Mouse (Mus musculus): ENCODE measurements around the gene Casp6.
A peak's percentile ranks its signal among the peaks of the same experiment; 100 is the strongest.

Casp6 gene

DNA sequence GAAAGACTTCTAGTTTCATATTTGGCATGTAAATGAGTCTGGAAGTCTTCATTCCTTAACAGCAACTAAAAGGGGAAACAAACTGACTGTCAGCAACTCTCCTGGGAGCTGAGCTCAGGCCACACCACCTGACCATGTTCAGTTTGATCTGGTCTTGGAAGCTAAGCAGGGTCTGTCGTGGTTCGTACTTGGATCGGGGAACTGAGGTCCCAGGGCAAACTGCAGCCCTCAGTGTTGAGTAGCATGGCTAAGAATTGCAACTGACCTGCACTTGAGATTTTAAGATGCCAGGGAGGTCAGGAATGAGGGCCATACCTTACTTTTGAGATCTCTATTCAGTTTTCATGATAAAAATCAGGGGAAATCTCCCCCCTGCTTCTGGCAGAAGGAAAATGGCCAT is 24.6 kb downstream of the Casp6 start:
- no peak for DNase-seq

DNA sequence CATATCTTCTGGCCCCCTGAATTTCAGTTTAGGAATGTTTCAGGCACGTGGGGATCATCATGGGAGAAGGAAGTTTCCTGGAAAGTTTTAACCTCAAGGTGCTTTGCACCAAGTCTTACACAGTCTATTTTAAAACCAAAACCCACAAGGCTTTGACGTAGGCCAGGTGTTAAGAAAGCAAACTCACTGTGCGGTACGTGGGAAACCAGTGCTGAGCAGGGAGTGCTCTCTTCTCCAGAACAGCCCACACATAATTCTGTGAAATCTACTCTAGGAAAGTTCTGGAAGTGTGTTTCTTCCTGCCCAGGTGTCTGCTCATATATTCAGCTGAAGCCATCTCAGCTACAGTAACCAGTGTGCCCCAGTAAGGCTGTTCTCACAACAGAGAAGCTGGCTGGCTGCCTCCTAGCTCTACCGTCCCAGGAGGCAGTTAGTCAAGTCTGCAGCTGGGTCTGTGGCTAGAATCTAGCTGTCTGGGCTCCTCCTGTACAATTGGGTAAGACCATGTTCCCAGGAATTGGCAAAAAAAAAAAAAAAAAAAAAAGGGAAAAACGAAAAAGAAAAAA is 29.1 kb downstream of the Casp6 start:
- no peak for DNase-seq

DNA sequence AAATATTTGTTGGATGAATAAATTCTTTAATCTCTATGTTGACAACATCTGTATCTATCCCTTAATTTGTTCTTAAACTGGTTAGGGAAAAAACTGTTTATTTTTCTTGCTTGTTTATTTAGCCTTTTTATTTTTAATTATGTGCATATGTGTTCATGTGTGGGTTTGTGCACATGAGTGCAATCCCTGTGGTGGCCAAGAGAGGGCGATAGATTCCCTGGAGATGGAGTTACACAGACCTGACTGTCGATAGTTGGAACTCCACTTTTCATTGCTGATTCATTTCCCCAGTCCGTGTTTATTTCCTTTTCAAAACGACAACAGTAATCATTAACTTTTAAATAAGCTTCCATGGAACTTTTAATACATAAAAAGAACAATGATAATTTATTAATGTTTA is 31.2 kb downstream of the Casp6 start:
- peak; percentile 32 for DNase-seq

DNA sequence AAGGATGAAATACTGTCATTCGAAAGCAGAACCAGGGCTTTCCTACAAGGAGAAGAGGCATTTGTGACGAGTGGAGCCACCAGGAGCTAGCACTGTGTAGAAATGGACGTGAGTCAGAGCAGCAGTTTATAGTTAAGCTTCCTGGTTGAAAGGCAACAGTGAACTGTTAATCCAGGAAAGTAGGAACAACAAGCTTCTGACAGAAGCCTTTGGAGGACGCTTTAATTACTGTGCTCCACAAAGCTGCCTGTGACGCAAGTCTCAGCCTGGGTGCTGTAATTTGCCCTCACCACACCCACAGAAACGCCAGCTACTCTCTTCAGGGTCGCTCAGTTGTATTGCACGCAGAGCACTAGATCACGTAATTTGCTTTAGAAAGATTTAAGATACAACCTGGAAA is 35.3 kb downstream of the Casp6 start:
- peak; percentile 35 for DNase-seq

DNA sequence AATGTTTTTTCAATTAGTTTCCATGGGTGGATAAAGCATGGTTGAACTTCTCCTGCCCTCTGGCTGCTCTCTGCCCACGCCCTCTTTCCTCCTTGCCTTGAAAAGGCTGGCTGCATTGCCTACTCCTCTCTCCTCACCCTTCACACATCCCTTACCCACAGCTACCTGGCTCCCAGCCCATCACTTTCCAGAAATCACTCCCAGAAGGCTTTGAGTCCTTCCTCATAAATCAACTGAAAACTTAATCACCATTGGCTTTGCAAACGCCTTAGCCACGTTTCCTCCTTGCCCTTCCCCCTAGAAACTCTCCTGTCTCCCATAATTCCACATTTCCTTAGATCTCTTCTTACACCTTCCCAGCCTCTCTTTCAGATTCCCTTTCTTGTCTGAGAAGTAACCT is 36.6 kb downstream of the Casp6 start:
- no peak for DNase-seq

DNA sequence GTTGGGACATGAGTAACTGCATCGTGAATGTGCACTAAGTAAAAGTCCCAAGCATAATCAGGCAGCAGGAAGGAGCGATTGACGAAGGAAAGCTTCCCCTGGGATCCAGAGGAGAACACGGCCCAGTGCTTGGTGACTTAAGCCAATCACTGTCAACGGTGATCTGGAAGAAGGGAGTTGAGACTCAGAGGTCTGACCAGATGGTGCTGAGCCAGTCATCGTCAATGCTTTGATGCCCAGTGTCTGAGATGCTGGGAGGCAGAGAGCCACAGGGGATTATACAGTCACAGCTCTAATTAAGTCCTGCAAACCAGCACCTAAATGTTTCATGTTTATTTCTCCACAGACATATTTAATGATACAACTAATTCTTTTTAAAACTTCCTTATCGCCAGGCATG is 37.8 kb downstream of the Casp6 start:
- DNase-seq = peak; percentile 72

DNA sequence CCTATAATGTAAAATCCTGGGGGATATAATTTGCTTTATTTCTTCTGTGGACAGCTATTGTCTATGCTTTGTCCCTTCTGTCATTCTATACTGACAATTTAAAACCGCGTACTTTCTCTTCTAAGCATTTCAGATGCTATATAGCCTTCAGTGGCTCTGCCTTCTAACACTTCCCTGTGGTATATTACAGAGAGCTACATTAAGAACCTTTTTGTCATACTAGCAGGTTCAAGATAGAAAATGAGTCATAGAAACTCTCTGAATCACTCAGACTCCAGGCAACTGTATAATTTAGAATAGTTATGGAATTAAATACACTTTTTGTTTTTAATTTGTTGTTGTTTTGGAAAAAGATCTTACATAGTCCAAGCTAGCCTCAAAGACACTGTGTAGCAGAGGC is 39.6 kb downstream of the Casp6 start:
- no peak for DNase-seq

DNA sequence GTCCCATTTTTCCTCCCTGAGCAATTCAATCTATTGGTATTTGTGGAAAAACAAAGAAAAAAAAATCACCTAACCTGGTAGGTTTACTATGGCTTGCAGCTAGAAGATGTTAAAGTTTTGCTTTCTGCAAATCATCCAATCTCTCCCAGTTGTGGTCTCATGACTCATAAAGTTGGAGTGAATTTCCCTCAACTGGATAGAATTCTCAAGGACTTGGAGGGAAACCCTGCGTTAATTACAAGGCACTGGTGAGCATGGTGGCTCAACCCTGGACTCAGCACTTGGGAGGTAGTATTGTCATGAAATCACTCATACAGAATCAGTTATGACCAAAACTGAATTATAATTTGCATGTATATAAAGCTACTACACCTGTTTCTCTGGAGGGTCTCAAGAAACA is 40.1 kb downstream of the Casp6 start:
- DNase-seq = no peak

DNA sequence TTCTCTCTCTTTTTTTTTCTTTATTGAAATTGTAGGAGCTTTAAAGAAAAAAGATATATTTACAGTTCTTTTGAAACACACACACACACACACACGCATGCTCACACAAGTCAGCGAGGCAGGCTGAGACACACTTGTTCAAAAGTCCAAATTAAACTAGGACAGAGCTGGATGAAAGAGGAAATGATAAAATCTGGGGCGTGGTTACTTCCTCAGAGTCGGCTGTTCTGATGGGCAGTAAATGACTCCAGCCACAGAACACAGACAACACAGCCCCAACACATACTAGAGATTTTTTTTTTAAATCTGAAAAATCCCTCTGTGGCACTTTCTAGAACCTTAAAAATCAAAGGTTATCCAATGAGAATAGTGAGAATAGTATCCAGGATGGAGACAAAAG is 42.6 kb downstream of the Casp6 start:
- DNase-seq = no peak

DNA sequence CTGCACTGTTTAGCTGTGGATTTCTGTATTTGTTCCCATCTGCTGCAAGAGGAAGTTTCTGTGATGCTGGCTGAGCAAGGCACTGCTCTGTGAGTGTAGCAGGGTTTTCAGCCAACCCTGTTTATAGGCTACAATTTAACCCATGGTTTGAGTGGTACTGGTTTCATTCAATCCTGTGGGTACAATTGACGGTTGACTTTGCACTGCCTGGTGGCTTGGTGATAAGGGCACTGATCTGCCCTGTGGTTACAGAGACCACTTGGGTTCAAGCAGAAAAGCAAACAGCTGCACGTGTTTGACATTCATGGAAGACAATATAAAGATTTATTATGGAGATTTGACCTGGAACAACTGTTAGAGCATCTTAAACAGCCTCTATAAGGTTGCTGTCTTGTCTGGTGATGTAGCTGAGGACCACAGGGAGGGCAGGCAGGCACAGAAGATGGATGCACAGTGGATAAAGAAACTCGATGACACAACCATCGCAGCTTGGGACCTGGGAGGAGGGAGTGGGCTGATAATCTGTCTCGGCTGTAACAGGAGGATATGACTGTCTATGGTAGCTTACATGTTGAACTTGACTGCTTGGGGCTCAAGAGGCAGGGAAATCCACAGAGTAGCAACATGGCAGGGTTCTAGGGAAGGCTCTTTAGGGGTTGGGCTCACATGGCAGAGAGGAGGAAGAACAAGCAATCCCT is 45.1 kb downstream of the Casp6 start:
- no peak for DNase-seq

DNA sequence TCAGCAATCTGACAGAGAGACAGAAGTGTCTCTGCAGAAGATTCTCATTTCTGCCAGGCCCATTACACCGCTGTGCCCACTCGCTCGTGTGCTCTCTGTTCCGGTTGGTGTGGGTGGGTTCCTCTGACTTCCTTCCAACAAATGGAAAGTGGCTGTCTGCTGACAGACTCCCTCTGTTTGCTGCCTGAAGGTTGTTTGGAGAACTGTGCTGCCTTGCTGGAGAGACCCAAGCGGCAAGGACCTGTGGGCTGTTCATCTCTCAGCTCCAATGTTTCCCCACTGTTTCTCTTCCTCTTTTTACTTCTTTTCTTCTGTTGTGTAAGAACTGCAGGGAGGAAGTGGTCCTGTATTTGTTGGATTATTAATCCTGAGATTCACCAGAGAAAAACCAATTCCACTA is 47.1 kb downstream of the Casp6 start:
- no peak for DNase-seq

DNA sequence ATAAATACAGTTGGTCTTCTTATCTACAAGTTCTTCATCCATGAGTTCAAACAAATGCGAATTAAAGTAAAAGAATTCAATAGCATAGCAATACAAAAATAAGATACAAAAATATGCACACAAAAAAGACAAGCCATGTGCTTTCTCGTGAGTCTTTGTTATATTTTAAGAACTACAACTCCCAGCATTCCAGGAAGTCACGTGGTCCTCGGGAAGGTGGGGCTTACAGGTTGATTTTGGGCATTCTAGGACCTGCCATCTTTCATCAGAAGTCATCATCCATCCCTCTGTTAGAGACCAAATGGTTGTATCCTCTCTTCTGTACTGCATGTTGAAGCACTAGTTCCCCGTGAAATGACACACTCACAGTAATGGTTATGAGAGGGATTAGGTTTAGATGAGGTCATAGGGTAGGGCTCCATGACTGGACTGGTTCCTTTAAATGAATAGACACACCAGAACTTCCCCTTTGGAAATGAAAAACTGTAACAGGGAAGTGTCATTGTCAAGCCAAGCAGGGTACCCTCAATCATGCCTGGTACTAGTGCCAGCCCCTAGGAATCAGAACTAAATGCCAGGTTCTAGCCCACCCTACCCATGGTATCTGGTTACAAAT is 48.0 kb downstream of the Casp6 start:
- DNase-seq = no peak

DNA sequence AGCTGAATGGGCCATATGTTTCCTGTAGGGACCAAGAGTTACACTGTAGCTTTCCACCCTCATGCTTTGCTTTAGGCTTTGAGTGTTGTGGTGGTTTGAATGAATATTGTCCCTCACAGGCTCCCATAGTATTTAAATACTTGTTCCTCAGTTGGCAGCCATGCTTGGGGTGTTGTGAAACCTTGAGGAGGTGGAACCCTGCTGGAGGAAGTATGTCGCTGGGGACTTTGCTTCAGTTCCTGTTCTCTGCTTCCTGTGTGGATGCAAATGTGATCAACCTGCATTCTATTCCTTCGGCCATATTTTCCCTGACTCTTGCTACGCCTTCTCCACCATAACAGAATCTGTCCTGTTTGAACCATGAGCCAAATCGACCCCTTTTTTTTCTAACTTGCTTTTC is 52.1 kb downstream of the Casp6 start:
- DNase-seq = no peak

DNA sequence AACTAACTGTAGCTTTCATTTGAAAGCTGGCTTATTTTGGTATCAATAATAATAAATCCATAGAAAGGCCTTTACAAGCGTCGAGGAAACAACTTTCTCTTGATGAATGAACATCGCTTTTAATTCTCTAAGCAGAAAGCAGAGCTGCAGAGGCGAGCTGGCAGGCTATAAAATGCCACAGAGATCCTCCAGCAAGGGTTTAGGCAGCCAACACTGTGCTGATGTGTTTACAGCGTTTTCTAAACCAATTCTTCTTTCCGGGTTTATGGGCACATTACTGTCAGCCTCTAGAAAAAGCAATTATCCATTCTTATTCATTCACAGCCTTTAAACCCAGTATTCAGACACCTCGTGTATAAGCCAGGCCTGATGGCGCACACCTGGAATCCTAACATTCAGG is 61.3 kb downstream of the Casp6 start:
- no peak for DNase-seq
